Mouse (Mus musculus): Measurements from ENCODE around the gene Hddc3.
"Not testable (repeated sequence)": the region's sequence is repeated elsewhere in the genome, so short reads cannot be mapped to it uniquely, and the experiment has no call there.

The Hddc3 gene

GRCm38 (mm10) chr7:80342858-80343257 lies at the start of gene Hddc3:
TSS of gene Hddc3 (plus strand) at chr7:80343104.
- DNase-seq (ENCODE audit: low spot score), result peak; percentile 97

- DNase-seq (ENCODE audit: low spot score), result peak; percentile 99
These were observed 48.7 kb upstream of the Hddc3 start, which contains the start of gene Prc1 for GRCm38 (mm10) chr7:80294062-80294763. TSS of gene Prc1 (plus strand) at chr7:80294450.

- no peak for DNase-seq (ENCODE audit: low spot score)
These were observed 47.9 kb upstream of the Hddc3 start for GRCm38 (mm10) chr7:80294764-80295648.

- no peak for DNase-seq (ENCODE audit: low spot score)
These were observed 46.4 kb upstream of the Hddc3 start for GRCm38 (mm10) chr7:80296462-80296861.

- no peak for DNase-seq (ENCODE audit: low spot score)
These were observed 45.9 kb upstream of the Hddc3 start for GRCm38 (mm10) chr7:80297041-80297440.

- no peak for DNase-seq (ENCODE audit: low spot score)
These were observed 44.1 kb upstream of the Hddc3 start for GRCm38 (mm10) chr7:80298754-80299153.

- DNase-seq (ENCODE audit: low spot score), result no peak
These were observed 43.3 kb upstream of the Hddc3 start for GRCm38 (mm10) chr7:80299568-80299967.

- DNase-seq (ENCODE audit: low spot score), result no peak
These were observed 41.4 kb upstream of the Hddc3 start for GRCm38 (mm10) chr7:80301522-80301921.

- no peak for DNase-seq (ENCODE audit: low spot score)
These were observed 35.1 kb upstream of the Hddc3 start for GRCm38 (mm10) chr7:80307766-80308165.

- no peak for DNase-seq (ENCODE audit: low spot score)
These were observed 32.1 kb upstream of the Hddc3 start for GRCm38 (mm10) chr7:80310771-80311170.

GRCm38 (mm10) chr7:80315733-80316132 lies 27.2 kb upstream of the Hddc3 start:
- no peak for DNase-seq (ENCODE audit: low spot score)

- no peak for DNase-seq (ENCODE audit: low spot score)
These were observed 25.3 kb upstream of the Hddc3 start for GRCm38 (mm10) chr7:80317439-80318115.

GRCm38 (mm10) chr7:80318670-80319069 lies 24.2 kb upstream of the Hddc3 start:
- no peak for DNase-seq (ENCODE audit: low spot score)

GRCm38 (mm10) chr7:80319846-80320496 lies 22.9 kb upstream of the Hddc3 start:
- DNase-seq (ENCODE audit: low spot score), result no peak

GRCm38 (mm10) chr7:80323336-80323735 lies 19.6 kb upstream of the Hddc3 start:
- no peak for DNase-seq (ENCODE audit: low spot score)

GRCm38 (mm10) chr7:80324043-80324815 lies 18.7 kb upstream of the Hddc3 start, which contains the start of gene Rccd1:
TSS of gene Rccd1 (minus strand) at chr7:80324454.
- DNase-seq (ENCODE audit: low spot score), result peak; percentile 95

- DNase-seq (ENCODE audit: low spot score), result not testable (repeated sequence)
These were observed 18.1 kb upstream of the Hddc3 start for GRCm38 (mm10) chr7:80324816-80325119.

- DNase-seq (ENCODE audit: low spot score), result no peak
These were observed 17.5 kb upstream of the Hddc3 start for GRCm38 (mm10) chr7:80325292-80325868.

GRCm38 (mm10) chr7:80326076-80326475 lies 16.8 kb upstream of the Hddc3 start:
- DNase-seq (ENCODE audit: low spot score), result no peak

GRCm38 (mm10) chr7:80330278-80330677 lies 12.6 kb upstream of the Hddc3 start:
- no peak for DNase-seq (ENCODE audit: low spot score)

GRCm38 (mm10) chr7:80331433-80331832 lies 11.5 kb upstream of the Hddc3 start:
- DNase-seq (ENCODE audit: low spot score), result no peak
